Mouse (Mus musculus): ENCODE data around the gene Zfp362. TPM values are rescaled to one million over a fixed set of nuclear protein-coding genes. Genes with fewer than 3 reads are reported as not detected.
A peak's percentile ranks its signal among the peaks of the same experiment; 100 is the strongest.

Zfp362 gene
- total and polyA plus RNA-seq, 3 experiments = 9.7 to 70.1 (median 16.1) TPM

DNA sequence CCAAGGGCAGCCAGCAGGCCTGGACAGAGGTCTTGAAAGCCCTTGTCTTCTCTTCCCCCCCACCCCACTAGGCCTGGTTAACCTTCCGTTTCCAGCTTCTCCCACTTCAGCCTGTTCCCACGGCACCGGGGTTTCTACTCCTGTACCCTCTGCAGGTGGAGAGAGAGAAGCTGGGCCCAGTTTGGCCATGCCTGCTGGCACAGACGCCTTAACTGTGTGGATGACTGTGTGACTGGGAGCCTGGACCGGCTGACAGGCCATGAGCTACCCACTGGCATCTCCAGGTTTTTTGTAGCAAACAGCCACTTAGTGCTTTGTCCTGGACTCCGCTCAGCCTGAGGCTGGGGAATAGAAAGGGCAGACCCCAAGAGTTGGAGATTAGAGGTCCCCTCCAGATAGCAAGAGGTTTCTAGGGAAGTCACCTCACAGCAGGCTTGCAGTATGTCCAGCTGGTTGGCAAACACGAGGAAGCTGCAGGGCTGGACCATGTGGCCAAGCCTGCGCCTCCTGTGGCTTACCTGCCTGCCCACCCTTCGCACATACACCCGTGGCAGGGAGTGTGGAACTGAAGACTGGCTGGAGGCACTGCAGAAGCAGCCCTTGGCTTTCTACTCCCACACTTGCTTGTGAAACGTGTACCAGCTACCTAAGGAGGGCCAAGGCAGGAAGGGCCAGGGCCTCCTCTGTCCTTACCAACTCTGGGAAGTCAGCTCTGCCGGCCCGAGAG is 53.7 kb downstream of the Zfp362 start:
- H3K4me2 ChIP-seq (ENCODE audit: insufficient read depth, low read depth, poor library complexity, severe bottlenecking) = no peak overlapping the region
- in situ Hi-C loops (cut with MboI; ENCODE audit: low pct_ligation_motif_present, low pct_unique_long_range_greater_than_20kb, low sequenced_read_pairs) = no loop called here
- no peak overlapping the region for H3K9ac ChIP-seq (ENCODE audit: insufficient read depth, low read depth)
- dilution Hi-C loops (cut with MboI; ENCODE audit: extremely low pct_ligation_motif_present, extremely low pct_unique_long_range_greater_than_20kb, low sequenced_read_pairs) = no loop called here
- no peak overlapping the region for H3K27ac ChIP-seq (ENCODE audit: insufficient read depth, low read depth)
- no peaks in the 10 kb centered on the region for H3K79me2 ChIP-seq (replicated peaks; ENCODE audit: control insufficient read depth, extremely low read depth, insufficient read depth, poor library complexity, severe bottlenecking)
- no peak for TF ChIP-seq MAX (IDR thresholded peaks at IDR 0.05; ENCODE audit: low read length)
- no peak for TF ChIP-seq MXI1 (IDR thresholded peaks at IDR 0.05; ENCODE audit: low read depth, low read length)
- TF ChIP-seq POLR2AphosphoS2 (IDR thresholded peaks at IDR 0.05; ENCODE audit: low read depth, low read length) = no peak
- TF ChIP-seq MYC (IDR thresholded peaks at IDR 0.05; ENCODE audit: low read depth, low read length) = no peak
- no peak for TF ChIP-seq UBTF (IDR thresholded peaks at IDR 0.05; ENCODE audit: low read depth, low read length)
- no peak for TF ChIP-seq MEF2A (IDR thresholded peaks at IDR 0.05; ENCODE audit: borderline replicate concordance, low read depth, low read length)
- no peak for TF ChIP-seq CTCF (conservative IDR thresholded peaks at IDR 0.05 in 1 of 2, IDR thresholded peaks at IDR 0.05 in 1 of 2; ENCODE audit: low read depth in 2 of 2, low read length in 2 of 2)
- no peak for TF ChIP-seq ZMIZ1 (IDR thresholded peaks at IDR 0.05; ENCODE audit: low read depth, low read length)
- TF ChIP-seq JUN (IDR thresholded peaks at IDR 0.05; ENCODE audit: insufficient read depth, low read depth, low read length) = no peak
- no peak for TF ChIP-seq TCF12 (IDR thresholded peaks at IDR 0.05; ENCODE audit: low read depth, low read length)
- TF ChIP-seq RCOR1 (conservative IDR thresholded peaks at IDR 0.05; ENCODE audit: low read depth, low read length) = no peak
- TF ChIP-seq NELFE (IDR thresholded peaks at IDR 0.05; ENCODE audit: low read depth, low read length) = no peak
- H3K4me1 ChIP-seq (ENCODE audit: control insufficient read depth in 1 of 2, insufficient read depth in 2 of 2) = peaks cover 3 to 25% of the 10 kb centered on the region in 2 experiments; a peak in 3 of 4 replicates
- no peaks in the 10 kb centered on the region for H3K27me3 ChIP-seq (replicated peaks)
- no peak for DNase-seq (ENCODE audit: extremely low read depth)
- no peaks in the 10 kb centered on the region for H3K9me3 ChIP-seq (replicated peaks; ENCODE audit: low read length)
- H3K4me3 ChIP-seq (replicated peaks in 1 of 3; ENCODE audit: low read depth in 2 of 3, low read length in 2 of 3, poor library complexity in 1 of 3) = no peak overlapping the region
- peaks cover 63 to 77% of the 10 kb centered on the region in 2 experiments for H3K36me3 ChIP-seq (replicated peaks in 1 of 2; ENCODE audit: control insufficient read depth in 1 of 2, insufficient read depth in 1 of 2, low read length in 1 of 2)

DNA sequence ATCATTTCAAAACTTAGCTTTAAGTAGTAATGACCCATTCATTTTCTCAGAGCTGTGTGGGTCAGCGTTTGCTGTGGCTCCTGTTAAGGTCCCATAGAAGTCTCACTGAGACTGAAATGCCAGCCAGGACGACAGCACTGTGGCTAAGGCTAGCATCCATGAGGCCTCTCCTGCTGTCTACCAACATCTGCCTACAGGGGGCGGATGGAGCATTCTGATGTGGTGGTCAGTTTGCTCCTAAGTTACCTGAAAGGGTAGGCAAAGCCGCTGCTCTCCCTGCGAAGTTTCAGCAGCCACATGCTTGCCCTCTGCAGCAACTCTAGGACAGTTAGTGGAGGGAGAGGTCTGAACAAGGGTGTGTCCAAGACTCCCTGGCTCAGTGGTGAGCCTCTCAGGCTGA is 54.8 kb downstream of the Zfp362 start:
- Histone ChIP-seq H3K9ac (ENCODE audit: insufficient read depth, low read depth) (no peak overlapping the region), H3K36me3 (replicated peaks in 1 of 2; ENCODE audit: control insufficient read depth in 1 of 2, insufficient read depth in 1 of 2, low read length in 1 of 2) (peaks cover 75 to 87% of the 10 kb centered on the region in 2 experiments), H3K4me3 (replicated peaks in 1 of 3; ENCODE audit: low read depth in 2 of 3, low read length in 2 of 3, poor library complexity in 1 of 3) (no peak overlapping the region), H3K9me3 (replicated peaks; ENCODE audit: low read length) (no peaks in the 10 kb centered on the region), H3K4me1 (ENCODE audit: control insufficient read depth in 1 of 2, insufficient read depth in 2 of 2) (peaks cover 3 to 25% of the 10 kb centered on the region in 2 experiments; a peak in 3 of 4 replicates), H3K4me2 (ENCODE audit: insufficient read depth, low read depth, poor library complexity, severe bottlenecking) (no peak overlapping the region), H3K27me3 (replicated peaks) (no peaks in the 10 kb centered on the region), H3K79me2 (replicated peaks; ENCODE audit: control insufficient read depth, extremely low read depth, insufficient read depth, poor library complexity, severe bottlenecking) (no peaks in the 10 kb centered on the region), H3K27ac (ENCODE audit: insufficient read depth, low read depth) (no peak overlapping the region)
- no peak for DNase-seq (ENCODE audit: extremely low read depth)
- no peak for TF ChIP-seq PAX5 (IDR thresholded peaks at IDR 0.05; ENCODE audit: low read length)
- TF ChIP-seq MAFK (IDR thresholded peaks at IDR 0.05; ENCODE audit: insufficient replicate concordance, low read length) = no peak
- no peak for TF ChIP-seq CHD1 (IDR thresholded peaks at IDR 0.05; ENCODE audit: low read depth, low read length)
- no peak for TF ChIP-seq MYC (IDR thresholded peaks at IDR 0.05; ENCODE audit: low read depth, low read length)
- no peak for TF ChIP-seq MAX (IDR thresholded peaks at IDR 0.05; ENCODE audit: low read length)
- no peak for TF ChIP-seq ETS1 (conservative IDR thresholded peaks at IDR 0.05; ENCODE audit: low read depth, low read length)
- TF ChIP-seq CTCF (conservative IDR thresholded peaks at IDR 0.05 in 1 of 2, IDR thresholded peaks at IDR 0.05 in 1 of 2; ENCODE audit: low read depth in 2 of 2, low read length in 2 of 2) = peak; percentile 28 to 67
- TF ChIP-seq ZNF384 (IDR thresholded peaks at IDR 0.05; ENCODE audit: low read depth, low read length) = no peak
- no peak for TF ChIP-seq POLR2A (IDR thresholded peaks at IDR 0.05; ENCODE audit: low read depth, low read length)
- no peak for TF ChIP-seq CHD2 (IDR thresholded peaks at IDR 0.05; ENCODE audit: low read length)
- TF ChIP-seq IRF4 (IDR thresholded peaks at IDR 0.05; ENCODE audit: low read depth, low read length) = no peak
- peak; percentile 63 for TF ChIP-seq RAD21 (IDR thresholded peaks at IDR 0.05; ENCODE audit: low read depth, low read length)
- TF ChIP-seq TBP (conservative IDR thresholded peaks at IDR 0.05; ENCODE audit: low read depth, low read length) = no peak
- no peak for TF ChIP-seq NELFE (IDR thresholded peaks at IDR 0.05; ENCODE audit: low read depth, low read length)
- no peak for TF ChIP-seq HCFC1 (IDR thresholded peaks at IDR 0.05; ENCODE audit: low read depth, low read length)
- TF ChIP-seq TCF12 (IDR thresholded peaks at IDR 0.05; ENCODE audit: low read depth, low read length) = no peak
- peak; percentile 79 for TF ChIP-seq SMC3 (IDR thresholded peaks at IDR 0.05; ENCODE audit: low read depth, low read length)
- no peak for TF ChIP-seq GABPA (IDR thresholded peaks at IDR 0.05; ENCODE audit: insufficient replicate concordance, low read depth, low read length)
- no peak for TF ChIP-seq BHLHE40 (IDR thresholded peaks at IDR 0.05; ENCODE audit: low read depth, low read length)
- no peak for TF ChIP-seq UBTF (IDR thresholded peaks at IDR 0.05; ENCODE audit: low read depth, low read length)
- no peak for TF ChIP-seq JUND (conservative IDR thresholded peaks at IDR 0.05; ENCODE audit: low read depth, low read length)
- TF ChIP-seq MEF2A (IDR thresholded peaks at IDR 0.05; ENCODE audit: borderline replicate concordance, low read depth, low read length) = no peak
- no peak for TF ChIP-seq POLR2AphosphoS2 (IDR thresholded peaks at IDR 0.05; ENCODE audit: low read depth, low read length)
- TF ChIP-seq EP300 (IDR thresholded peaks at IDR 0.05; ENCODE audit: low read length) = no peak
- dilution Hi-C loops (cut with MboI; ENCODE audit: extremely low pct_ligation_motif_present, extremely low pct_unique_long_range_greater_than_20kb, low sequenced_read_pairs) (no loop called here), in situ Hi-C loops (cut with MboI; ENCODE audit: low pct_ligation_motif_present, low pct_unique_long_range_greater_than_20kb, low sequenced_read_pairs) (no loop called here)
